Mouse (Mus musculus) c-Kit-positive CD71-negative TER-119-negative erythroid progenitor cells, embryonic 14.5 days (primary cell): ENCODE data around the gene Noa1.
A peak's percentile ranks its signal among the peaks of the same experiment; 100 is the strongest.

Experiments used
- DNase-seq: peaks from one replicate; pipeline ENCODE4 v3.0.0-alpha.2; 2013; ENCODE audit warnings: low read depth

The Noa1 gene

GRCm38 (mm10) chr5:77290606-77291005 lies 19.3 kb downstream of the Noa1 start:
- DNase-seq, result no peak

DNA sequence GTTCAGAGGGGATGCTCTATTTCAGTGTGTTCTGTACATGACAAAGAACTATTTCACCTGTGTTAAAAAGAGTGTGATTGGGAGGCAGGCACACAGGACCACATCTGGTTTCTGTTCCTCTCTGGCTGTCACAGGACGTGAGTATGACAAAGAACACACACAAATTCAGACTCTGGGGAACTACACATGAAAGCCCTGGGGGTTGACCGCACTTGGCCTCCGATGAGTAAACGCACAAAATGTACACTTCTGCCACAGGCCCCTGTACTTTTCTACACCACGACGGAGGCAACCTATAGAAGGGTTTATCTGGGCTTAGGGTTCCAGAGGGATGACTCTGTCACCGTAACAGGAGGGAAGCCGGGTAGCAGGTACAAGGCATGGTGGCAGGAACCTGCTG lies 20.2 kb downstream of the Noa1 start:
- DNase-seq, result no peak

GRCm38 (mm10) chr5:77287901-77288300 lies 22.0 kb downstream of the Noa1 start:
- no peak for DNase-seq

DNA sequence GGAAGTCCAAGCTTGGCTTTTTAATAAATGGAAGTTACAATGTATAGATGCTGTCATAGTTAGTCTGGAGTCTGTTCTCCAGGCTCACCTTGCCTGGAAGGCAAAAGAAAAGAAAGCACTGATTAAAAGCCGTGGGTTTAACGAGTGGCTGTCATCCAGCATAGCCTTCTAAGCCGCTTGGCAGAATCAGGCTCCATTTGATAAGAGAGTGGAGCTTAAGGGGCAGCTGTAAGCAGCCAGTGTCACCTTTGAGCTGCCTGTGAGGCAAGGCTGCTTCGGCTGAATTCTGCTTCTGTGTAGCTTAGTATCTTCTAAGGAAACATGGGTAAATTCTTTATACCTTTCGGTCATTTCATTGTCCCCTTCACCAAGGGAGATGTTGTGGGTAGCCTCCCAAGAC lies 23.0 kb downstream of the Noa1 start:
- no peak for DNase-seq

GRCm38 (mm10) chr5:77285685-77286084 lies 24.2 kb downstream of the Noa1 start:
- DNase-seq, result no peak

GRCm38 (mm10) chr5:77282242-77282641 lies 27.6 kb downstream of the Noa1 start:
- DNase-seq, result no peak

DNA sequence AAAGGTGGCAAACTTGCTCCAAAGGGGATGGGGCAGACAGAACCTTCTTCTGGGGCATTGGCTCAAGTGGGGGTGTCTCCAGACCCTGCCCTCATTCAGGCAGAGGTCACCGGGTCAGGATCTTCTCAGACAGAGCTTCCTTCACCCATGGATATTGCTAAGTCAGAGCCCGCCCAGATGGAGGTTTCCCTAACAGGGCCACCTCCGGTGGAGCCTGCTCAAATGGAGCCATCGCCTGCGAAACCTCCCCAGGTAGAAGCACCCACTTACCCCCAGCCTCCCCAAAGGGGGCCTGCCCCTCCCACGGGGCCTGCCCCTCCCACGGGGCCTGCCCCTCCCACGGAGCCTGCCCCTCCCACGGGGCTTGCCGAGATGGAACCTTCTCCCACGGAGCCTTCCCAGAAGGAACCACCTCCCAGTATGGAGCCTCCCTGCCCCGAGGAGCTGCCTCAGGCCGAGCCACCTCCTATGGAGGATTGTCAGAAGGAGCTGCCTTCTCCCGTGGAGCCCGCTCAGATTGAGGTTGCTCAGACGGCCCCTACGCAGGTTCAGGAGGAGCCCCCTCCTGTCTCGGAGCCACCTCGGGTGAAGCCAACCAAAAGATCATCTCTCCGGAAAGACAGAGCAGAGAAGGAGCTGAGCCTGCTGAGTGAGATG lies 28.2 kb downstream of the Noa1 start:
- DNase-seq, result no peak

DNA sequence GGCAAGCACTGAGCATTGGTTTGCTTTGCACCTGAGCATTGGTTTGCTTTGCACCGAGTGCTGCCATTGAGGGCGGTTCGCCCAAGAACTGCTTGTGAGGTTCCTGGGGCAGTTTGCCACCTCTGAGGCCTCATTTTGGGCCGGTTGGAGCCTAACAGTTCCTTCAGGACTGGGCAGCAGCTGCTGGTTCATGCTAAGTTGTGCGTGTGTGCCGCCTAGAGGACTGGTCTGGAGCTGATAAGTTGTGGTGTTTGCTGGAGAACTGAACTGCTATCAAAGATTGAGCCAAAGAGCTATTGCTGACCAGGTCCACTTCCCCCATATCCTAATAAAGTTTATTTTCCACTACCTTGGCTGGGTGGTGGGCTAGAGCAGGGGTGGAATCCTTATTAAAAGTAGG lies 32.7 kb downstream of the Noa1 start:
- DNase-seq, result no peak

DNA sequence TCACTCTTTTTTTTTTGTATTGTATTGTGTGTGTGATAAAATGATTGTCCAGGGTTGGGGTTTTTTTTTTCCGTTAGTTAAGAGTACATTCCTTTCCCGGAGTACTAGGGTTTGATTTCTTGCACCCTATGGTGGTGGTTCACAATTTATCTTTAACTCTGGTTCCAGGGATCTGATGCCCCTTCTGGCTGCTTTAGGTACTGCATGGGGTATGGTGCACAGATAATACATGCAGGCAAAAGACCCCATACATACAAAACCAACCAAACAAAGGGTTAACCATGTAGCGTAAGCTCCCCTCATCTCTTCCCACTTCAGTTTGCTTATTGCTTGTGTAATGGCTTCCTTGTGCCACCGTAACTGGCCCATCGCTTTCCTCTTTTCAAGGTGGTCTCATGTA lies 33.9 kb downstream of the Noa1 start:
- DNase-seq, result peak; percentile 28

DNA sequence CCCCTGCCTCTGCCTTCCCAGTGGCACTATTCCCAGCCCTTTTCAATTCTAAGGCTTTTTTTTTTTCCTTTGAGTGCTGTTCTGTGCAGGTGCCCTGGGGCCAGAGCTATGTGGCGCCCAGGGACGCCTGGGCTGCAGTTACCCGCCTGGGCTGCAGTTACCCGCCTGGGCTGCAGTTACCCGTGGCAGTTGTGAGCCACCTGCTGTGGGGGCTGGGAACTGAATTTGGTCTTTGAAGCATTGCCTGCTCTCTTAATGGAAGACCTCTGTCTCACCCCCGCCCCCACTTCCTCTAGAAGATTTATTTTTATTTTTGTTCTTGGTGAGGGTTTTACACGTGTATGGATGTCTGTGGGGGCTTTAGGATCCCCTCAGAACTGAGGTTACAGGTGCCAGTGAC lies 36.7 kb downstream of the Noa1 start:
- no peak for DNase-seq

DNA sequence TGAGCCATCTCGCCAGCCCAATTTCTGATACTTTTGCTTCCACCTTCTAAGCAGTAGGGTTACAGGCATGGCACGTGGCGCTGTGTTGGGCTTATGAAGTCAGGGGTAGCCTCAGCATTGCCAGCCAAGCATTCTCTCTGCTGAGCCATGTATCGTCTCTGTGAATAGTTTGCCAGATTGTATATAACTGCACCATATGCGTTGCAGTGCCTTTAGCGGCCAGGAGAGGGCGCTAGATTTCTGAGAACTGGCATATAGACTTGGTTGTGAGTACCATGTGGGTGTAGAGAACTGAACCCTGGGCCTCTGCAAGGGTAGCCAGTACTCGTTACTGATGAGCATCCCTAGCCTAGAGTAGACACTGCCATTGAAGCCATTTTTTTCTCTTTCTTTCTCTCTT lies 40.5 kb downstream of the Noa1 start:
- no peak for DNase-seq

DNA sequence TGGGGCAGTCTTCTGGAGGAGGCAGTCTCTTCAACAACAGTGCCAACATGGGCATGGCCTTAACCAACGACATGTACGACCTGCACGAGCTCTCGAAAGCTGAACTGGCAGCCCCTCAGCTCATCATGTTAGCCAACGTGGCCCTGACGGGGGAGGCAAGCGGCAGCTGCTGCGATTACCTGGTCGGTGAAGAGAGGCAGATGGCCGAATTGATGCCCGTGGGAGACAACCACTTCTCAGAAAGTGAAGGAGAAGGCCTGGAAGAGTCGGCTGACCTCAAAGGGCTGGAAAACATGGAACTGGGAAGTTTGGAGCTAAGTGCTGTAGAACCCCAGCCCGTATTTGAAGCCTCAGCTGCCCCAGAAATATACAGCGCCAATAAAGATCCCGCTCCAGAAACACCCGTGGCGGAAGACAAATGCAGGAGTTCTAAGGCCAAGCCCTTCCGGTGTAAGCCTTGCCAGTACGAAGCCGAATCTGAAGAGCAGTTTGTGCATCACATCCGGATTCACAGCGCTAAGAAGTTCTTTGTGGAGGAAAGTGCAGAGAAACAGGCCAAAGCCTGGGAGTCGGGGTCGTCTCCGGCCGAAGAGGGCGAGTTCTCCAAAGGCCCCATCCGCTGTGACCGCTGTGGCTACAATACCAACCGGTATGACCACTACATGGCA lies 41.8 kb downstream of the Noa1 start:
- DNase-seq, result no peak

GRCm38 (mm10) chr5:77267441-77267840 lies 42.4 kb downstream of the Noa1 start:
- DNase-seq, result no peak

GRCm38 (mm10) chr5:77266886-77267401 lies 42.9 kb downstream of the Noa1 start:
- no peak for DNase-seq

DNA sequence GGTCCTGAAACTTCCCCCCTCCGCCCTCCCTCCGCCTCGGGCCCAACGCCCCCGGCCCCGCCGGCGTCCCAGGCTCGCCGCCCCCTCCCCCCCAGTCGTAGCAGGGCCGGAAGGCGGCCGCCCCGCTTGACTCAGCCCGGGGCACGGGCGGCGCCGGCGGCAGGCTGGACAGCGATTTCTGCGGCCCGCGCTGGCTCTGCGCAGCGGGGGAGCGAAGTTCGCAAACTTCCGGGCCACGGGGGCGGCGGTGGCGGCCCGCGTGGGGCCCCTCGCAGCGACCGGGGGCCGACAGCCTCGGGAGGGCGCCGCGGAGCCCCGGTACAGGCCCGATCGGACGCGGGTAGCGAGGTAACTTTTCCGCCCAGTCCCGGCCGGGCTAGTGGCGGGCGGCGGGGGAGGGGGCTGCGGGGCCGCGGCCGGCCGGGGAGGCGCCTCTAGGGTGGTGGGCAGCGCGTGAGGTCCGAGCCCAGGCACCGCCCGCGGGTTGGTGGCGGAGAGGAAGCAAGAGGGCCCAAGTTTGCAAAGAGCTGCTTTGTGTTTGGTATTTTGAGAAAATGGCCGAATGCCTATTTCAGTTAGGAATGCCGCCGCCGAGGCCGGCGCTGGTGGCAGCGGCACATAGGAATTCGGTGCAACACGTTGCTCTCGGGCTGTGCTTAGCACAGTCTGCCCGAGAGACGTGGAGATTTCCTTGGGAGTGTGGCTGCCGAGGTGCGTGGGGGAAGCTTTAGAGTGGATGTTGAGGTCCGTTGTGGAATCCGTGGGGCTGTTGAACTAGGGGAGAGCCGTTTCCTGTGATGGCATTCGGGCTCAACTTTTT lies 43.6 kb downstream of the Noa1 start:
- no peak for DNase-seq

DNA sequence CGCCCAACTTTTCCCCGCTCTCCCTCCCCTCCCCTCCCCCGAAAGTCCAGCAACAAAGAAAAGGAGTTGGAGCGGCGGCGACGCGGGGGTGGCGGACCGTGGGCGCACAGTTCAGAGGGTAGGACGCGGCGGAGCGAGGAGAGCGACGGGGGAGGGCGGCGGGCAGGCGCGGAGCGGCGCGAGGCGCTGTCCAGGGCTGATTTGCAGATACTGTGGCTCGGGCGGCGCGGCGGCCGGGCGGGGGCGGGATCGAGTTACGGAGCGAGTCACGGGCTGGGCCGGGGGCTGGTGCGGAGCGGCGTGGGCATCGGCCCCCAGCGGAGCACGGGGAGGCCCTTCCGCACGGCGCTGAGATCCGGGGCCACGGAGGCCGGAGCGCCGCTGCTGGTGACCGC lies 44.2 kb downstream of the Noa1 start:
- DNase-seq, result no peak

- peak; percentile 73 for DNase-seq
Measured at GRCm38 (mm10) chr5:77265081-77265670, 44.7 kb downstream of the Noa1 start, which contains the start of gene Rest. TSS of gene Rest (plus strand) at chr5:77265491.

GRCm38 (mm10) chr5:77262105-77262504 lies 47.8 kb downstream of the Noa1 start:
- DNase-seq, result no peak

DNA sequence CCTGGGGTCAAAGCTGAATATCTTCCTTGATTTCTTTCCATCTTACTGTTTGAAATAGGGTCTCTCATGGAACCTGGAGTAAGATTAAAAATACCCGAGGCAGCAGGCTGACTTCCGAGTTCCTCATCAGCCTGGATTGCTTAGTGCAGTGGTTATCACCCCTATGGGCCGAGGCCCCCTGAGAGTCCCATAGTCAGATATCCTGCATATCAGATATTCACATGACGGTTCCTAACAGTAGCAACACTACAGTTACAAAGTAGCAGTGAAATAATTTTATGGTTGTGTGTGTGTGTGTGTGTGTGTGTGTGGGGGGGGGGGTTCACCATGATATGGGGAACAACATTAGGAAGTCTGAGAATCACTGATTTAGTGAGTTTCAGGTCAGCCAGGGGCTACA lies 48.7 kb downstream of the Noa1 start:
- no peak for DNase-seq

DNA sequence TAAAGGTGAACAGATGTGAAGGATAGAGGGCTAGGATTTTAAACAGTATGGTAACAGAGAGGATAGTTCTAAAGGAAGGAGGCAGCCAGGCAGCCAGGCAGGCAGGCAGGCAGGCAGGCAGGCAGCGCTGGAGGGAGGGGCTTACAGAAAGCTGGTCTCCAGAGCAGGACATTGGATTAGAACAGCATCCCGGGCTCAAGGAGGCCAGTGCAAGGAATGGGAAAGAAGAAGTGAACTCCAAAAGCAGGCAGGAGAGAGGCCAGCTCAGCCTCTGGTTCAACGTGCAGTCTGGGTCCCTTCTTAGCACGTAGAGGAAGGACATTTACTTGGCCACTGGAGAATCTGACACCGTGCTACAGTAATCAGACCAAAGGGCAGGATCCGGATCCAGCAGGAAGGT lies 49.7 kb downstream of the Noa1 start:
- no peak for DNase-seq

DNA sequence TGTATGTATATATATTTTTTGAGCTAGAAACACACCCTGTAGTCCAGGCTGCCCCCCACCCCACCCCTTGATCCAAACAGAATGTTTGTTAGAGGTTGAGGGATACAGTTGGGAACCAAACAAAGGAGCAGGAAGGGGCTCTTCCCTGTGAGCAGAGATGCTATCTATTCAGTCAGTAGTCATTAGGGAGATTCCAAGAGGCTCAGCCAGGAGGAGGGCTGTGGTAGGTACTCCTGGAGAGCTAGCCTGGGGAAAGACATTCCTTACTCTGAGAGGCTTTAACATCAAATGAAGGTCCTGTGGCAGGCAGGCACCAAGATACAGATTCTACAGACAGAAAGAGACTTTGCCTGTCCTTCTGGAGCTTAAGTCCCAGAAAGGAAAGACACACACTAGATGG lies 50.6 kb downstream of the Noa1 start:
- DNase-seq, result no peak

GRCm38 (mm10) chr5:77257603-77258002 lies 52.3 kb downstream of the Noa1 start:
- no peak for DNase-seq

- DNase-seq, result no peak
Measured at GRCm38 (mm10) chr5:77254402-77254801, 55.5 kb downstream of the Noa1 start.
